Mouse (Mus musculus) layer of hippocampus, postnatal 14 days (tissue): ENCODE data around the gene Slc30a9. TPM values are rescaled to one million over a fixed set of nuclear protein-coding genes. Genes with fewer than 3 reads are reported as not detected.

Source experiments
- DNase-seq, 2 experiments: peaks; one replicate each; pipeline ENCODE4 v3.0.0; 2021 to 2022; ENCODE audit warnings: low spot score in 2 of 2, mixed read lengths in 1 of 2
- total RNA-seq, 2 experiments: library from RNA; stranded (reverse); gene quantifications; 2 replicates each; pipeline ENCODE4 v1.2.3; 2021

Gene Slc30a9
- total RNA-seq, 2 experiments from 2014 or later = 185 to 191 TPM

DNA sequence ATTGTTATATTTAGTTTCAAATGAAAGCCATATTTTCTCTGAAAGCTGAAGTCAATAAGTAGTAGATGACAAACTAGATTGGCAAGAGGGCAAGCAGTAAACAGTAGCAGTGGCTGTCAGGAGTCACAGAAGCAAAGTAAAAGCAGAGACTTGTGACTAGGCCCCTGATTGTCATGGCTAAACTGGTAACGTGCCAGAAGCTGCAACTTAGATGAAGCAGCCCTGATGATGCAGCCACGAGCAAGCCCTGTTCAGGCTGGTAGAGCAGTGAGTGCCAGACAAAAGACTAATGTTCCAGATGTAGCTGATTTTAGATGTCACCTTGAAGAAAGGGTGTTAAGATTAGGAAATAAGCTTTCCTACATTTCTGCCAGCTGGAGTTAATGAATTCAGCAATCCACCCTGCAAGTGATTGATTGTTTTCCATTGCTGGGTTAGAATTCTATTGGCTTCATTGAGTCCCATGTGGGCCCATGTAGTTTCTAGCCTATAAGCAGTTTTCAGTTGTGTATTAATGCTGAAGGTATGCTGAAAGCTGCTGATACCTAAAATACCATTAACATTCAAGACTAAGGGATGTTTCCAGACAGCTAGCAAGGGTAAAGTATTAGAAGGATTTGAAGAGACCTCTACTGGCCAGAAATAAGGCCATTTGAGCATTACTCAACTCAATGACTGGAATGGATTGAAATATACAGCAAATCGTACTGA is 5.2 kb downstream of the Slc30a9 start:
- DNase-seq = no peak

DNA sequence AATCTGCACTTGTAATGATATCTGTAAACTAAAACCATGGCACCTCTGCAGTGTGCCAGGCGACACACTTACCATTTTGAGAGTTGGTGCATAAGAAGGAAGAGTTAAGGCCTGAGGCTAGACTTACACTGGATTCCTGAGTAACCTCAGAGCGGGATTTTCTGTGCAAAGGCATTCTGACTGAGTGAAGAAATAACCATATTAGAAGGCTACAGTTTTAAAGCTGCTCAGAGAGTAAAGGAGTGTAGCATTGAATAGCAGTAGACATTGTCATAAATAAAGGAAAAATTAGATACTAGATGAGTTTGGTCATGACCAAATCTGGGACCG is 5.7 kb downstream of the Slc30a9 start:
- DNase-seq = no peak

DNA sequence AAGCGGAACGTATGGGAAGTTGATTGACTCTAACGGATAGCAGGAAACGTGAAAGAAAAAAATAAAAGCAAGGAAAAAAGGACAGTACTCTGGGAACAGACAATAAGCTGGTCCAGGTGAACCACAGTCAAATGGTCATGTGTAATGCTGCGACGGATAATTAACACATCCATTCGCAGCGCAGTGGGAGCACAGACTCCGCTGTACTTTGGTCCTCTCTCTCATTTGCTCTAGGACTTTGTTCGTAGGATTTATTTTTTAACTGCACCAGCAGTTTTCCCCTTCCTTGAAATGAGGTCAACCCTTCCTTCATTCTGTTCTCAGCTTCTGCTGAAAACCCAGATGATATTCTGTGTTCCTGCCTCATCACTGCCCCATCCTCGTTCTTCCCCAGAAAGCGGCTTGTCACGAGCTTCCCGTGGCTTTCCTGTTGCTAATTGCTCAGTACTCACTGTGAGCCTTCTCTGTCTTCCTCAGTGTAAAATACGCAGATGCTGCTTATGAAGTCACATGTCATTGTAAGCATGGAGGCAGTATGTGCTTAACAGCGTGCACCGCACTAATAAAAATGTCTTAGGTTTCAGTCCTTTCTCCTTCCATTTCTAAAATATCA is 15.0 kb downstream of the Slc30a9 start:
- DNase-seq = no peak

DNA sequence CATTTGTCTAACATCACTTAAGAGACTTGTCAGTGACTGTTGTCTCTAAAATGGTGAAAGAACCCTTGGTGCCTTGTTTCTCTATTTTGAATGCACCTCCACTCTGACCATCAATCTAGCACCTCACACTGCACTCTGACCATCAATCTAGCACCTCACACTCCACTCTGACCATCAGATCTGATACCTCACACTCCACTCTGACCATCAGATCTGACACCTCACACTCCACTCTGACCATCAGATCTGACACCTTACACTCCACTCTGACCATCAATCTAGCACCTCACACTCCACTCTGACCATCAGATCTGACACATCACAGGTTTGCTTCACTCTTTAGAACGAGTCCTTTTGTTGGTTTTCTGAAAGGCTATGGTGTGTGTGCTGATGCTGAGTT is 17.3 kb downstream of the Slc30a9 start:
- DNase-seq = no peak

DNA sequence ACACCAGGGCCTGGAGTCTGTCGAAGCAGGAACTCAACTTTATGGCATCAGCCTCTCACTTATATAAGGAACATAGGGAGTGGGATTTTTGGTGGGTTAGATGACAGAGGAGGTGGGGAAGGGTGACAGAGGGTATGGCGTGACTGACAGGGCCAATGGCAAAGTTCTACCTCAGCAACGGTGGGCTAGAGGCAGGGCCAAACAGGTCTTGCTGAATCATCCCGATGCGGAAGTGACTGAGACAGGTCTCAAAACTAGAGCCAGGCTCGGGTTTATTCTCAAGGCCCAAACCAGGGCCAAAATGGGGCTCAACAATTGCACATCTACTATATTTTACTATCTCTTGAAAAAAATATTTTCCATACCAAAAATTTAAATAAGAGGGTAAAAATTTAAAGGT is 34.1 kb downstream of the Slc30a9 start:
- no peak for DNase-seq

DNA sequence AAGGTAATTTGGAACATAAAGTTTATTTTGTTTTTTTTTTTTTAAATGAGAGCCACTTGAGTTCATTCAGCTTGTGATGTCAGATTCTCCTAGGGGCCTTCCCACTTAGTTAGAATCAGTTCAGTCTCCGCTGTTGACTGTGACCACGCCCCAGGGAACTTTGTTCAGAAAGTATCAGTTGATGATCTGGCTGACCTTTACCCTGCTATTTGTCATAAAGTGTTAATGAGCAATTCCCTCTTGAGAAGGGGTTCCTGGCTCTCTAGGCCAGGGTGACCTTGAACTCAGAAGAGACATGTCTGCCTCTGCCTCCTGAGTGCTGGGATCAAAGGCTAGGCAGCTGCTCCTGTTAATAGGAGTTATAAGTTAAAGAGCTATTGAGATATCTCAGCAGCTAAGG is 40.3 kb downstream of the Slc30a9 start:
- DNase-seq = no peak

DNA sequence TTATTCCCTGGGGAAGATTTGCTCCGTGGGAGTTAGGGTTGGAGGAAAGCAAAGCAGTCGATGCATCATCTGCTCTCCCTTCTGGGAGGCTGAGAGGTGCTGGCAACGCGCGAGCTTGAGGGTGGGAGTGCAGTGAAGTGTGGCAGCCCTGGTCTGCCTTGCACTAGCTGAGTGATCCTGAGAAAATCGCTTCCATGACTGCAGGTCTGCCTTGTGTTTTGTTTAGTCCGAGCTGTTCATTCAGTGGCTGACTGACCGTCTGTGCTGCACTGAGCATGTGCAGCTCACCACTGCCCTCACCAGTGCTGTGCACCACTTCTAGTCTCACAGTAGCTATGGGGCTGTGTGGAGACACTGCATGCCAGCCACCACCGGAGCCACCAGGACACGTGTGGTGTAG is 42.2 kb downstream of the Slc30a9 start:
- DNase-seq = peak; percentile 12 to 58

DNA sequence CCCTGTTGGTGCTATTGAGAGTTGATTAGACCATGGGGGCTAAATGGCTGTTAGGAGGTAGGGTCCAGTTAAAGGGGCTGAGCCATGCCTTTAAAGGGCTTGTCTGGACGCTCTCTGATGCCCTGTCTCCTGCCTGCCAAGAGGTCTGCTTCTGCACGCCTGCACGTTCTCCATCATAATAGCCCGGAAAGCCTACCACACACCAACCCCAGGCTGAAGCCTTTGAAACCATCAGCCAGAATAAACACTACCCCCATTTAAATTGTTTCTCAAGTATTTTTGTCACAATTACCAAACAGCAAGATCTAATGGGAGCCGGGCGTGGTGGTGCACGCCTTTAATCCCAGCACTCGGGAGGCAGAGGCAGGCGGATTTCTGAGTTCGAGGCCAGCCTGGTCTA is 55.6 kb downstream of the Slc30a9 start:
- DNase-seq = no peak

DNA sequence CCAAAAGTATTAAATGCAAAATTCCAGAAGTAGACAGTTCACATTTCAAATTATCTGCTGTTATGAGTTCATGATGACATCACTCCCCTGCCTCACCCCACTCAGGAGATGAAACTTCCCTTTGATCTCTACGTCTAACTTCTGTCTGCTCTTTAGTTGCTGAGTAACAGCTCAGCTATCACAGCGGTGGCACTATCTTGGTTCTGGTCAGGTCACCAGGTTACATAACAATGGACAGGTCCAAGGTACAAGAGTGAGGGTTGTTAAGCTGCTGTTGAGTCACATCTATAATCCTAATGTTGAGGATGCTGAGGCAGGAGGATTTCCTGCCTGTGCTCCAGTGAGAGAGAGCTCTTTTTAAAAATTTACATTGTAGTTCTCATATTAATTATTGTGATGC is 56.2 kb downstream of the Slc30a9 start:
- DNase-seq = no peak

DNA sequence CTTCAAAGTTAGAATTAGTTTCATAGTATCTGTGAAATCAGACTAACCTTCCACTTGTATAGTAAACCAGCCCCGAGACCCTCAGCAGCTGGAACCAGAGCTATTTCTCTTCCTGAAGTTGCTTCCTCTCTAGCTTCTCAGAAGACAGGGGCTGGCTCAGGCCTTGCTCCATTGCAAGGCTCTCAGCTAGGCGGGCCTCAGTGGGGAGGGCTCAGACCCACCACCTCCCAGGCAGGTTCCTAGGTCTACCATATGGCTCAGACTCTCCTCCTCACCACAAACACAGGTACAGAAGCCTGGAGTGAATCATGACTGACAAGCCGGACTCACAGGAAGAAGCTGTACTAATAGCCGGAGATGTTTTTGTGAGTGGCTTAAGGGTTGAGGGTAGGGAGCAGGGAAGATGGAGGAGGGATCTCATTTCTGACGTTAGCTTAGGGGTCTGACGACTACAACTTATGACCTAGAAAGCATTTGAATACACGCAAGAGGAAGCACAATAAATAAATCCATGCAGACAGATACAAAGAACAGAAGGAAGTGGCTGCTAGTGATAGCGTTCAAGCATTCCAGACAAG is 70.4 kb downstream of the Slc30a9 start:
- DNase-seq = no peak

DNA sequence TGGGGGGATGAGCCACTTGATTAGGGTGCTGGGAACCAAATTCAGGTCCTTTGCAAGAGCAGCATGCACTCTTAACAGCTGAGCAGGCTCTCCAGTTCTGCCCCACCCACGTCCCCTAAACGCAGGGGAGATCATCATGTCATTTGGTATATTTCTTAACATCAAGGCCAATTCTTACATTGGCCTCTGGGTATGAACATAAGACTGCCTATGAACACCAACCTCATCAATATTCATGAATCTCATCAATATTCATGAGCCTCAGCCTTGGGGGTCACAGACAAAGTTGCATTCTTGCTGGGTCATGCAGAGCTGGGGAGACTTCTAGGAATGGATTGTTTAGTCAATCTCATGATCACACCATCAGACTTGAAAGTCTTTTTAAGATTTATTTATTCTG is 74.9 kb downstream of the Slc30a9 start:
- no peak for DNase-seq

DNA sequence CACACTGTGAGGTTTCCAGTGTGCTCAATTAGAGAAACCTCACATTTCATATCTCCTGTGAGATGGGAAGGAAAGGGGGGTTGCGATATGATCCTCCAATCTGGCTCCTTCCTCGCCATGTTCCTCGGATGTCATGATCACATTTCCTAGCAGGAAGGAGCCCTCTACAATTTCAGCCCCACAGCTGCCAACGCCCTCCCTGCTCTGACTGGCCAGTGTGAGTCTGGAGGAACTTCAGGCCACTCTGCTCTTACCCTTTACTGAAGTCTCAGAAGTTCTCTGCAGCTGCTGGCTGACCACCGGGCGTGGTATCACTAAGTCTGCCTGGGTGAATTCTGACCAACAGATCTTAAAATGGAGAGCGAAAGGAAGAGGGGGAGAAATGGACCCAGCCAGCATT is 75.8 kb downstream of the Slc30a9 start:
- no peak for DNase-seq

DNA sequence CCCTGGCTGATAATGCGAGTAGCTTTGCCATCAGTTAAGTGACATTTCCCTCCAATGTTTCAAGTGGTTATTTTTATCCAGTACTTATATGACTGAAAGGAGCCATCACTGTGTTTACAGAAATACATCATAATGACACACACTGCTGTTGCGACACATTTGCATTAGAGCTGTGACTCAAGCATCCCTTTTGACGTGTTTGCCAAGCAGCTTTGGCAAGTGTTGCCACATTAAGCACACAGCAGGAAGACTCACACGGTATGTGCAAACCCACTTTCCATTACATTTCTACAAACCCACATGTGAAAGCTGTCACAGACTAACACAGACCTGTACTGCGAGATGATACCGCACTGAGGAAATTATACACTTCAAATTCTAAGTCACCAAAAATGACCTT is 87.2 kb downstream of the Slc30a9 start:
- no peak for DNase-seq

DNA sequence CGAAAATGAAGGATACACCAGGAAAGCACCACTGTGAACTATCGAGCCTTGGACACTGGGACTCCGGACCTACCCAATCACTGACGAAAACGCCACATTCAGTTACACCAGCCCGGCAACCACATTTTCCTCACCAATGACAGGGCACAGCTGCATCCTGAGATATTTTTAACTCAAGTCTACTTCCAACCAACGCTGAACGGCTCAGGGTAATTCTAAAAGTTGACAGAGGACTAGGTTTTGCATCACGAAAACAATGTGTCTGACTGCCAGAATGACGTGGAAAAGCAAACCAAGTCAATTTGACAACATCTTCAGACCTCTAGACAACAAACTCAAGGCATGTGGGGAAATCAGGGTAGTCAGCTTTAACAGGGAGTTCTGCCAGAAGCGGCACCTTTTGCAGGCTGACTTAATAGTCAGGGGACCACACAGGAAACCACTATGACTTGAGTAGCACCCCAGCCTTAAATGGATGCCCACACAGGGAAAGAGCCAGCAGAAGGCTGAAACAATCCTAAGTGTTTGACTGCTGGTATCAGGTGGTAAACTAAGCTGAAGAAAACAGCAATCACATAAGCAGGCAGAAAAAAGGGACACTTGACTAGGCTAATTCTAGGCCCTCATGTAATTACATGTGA is 88.6 kb downstream of the Slc30a9 start:
- DNase-seq = no peak

DNA sequence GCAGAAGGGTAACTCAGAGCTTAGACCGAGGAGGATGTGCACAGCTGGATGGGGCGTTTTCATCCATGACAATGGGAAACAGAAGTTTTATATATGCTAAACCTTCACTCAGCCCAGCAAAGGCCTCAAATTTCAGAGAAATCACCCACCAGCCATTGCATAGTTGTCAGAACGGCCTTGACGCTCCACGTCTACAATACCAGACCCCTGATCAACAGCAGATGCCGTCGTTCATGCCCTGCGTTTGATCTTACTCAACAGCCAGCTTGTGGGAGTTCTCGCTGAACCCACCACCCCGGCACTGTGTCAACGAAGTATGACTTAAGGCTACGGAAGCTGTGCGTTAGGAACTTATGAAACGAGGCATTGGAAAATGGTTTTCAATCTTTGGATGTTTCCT is 90.4 kb downstream of the Slc30a9 start:
- DNase-seq = no peak

DNA sequence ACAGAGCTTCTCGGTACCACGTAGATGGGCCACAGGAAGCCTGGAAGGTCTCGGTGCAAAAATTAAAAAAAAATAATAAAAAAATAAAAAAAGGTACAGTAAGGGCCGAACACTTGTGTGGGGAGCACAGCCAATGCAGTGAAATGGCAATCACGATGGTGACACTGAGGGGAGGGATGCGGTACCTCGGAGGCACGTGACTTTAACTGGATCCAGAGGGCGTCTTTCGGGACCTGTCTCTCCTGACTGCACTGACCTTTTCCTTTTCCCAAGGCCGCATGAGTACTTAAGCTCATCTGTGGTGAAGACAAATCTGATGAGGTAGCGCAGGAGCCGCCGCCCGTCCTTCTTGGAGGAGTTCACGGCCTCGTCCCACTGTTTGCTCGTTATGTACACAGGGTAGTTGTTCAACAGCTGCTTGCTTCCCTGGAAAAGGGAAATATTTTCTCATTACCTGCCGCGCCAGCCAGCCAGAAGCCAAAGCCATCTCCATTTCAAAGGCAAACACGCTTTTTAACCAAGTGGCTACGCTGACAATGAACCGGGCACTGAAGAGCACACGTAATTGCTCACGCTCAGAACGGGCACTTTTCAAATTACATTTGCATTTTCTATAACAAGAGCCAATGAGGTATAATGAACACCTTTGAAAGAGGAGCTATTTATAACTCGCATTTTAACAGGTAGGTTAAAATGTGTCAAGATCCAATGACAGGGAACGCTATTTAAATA is 93.3 kb downstream of the Slc30a9 start:
- DNase-seq = no peak

DNA sequence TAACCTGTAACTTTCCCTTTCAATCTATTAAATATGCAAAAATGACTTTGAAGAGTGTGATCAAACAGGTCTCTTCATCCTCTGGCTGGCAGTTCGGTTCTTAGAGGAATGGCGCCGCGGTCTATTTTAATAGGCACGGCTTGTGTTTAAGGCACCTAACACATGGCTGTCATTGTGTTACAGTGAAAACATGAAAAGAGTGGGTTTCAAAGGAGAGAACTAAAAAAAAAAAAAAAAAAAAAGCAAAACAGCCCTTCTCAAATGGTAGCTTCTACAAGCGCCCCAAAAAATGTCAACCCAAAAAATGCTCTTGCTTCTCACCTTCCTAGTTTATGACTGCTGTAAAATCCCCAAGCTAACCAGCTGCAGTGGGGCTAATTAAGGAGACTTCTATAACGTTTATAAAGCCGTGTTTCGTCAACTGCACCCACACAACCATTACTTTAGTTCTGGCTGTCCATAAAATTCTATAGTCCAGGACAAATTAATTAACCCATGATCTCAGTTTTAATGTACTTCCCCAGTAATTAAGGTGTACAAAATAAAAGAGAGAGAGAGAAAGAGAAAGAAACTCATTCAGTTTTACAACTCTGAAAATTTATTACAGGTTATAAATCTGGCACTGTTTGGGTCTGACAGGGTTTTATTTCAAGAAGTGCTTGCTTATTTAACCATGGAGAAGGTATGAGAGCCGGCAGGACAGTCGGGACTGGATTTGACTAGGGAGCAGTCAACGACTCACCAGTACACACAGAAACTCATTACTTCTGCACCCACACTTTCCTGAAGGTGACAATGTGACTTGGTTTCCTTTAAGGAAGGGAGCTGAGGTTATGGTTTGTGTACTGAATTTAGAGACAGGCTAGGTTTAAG is 94.1 kb downstream of the Slc30a9 start:
- DNase-seq = no peak

DNA sequence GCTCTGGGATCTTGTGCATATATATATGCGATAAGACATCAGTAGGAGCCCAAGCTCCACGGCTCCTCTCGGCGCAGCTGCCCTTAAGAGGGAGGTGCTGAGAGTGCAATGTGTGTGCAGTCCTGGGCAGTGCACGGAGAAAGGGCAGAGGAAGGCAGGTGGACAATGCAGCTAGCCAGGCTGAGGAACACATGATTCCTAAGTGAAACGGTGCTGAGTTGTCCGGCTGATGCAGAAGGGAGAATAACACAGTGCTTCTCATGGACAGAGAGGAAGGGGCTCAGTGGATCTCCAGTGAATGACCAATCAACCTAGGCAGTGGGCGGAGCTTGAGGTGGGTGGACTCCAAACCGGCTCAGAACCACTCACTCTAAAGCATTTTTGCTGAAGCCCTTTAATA is 94.9 kb downstream of the Slc30a9 start:
- no peak for DNase-seq

DNA sequence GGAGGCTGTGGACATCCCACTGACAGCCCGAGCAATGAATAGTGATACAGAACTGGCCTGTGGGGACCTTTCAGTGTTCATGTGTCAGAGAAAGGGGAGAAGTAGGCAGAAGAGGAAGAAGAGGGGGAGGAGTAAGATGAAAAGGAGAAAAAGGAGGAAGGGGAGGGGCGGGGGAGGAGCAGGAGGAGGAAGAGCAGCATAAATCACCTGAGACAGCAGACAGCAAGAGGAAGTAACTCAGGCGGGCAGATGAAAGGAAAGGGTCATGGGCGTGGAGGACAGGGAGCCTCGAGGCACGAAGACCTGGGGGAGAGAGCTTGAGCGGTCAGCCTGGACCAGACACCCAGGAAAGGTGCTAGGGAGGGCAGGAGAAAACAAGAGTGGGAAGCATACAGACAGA is 97.6 kb downstream of the Slc30a9 start:
- DNase-seq = no peak

DNA sequence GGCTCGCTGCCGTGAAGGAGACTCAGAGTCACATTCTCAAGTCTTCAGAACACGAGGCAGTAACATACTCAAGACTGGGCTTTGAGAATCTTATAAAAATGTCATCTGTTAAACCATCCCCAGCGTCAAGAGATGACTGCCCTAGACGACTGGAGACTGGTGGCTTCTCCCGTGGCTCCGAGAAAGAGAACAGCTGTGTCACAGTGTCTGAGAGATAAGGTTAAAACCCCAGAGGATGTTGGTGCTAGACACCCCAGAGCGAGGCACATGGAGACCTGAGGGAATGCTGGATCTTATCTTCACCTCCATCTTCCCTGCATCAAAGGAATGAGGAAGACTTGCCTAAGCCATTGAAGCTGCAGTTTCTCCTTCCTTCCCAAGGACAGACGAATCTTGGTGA is 98.2 kb downstream of the Slc30a9 start:
- no peak for DNase-seq
